Mouse (Mus musculus) hindbrain, postnatal 0 days (tissue): ENCODE measurements at regions not wholly inside any gene's neighbourhood (a gene's known extent, or its start where the extent isn't known, plus 50 kb on each side); places are given as distances from the start of the nearest gene placed in this dataset.

ENCODE experiments used
- ATAC-seq: fragments of 200-750 bp; cut with Nextera tagmentation; 2 replicates; pipeline ENCODE4 v1.8.0; 2017; ENCODE audit warnings: mild to moderate bottlenecking, moderate TSS enrichment, moderate library complexity
- DNase-seq: peaks from one replicate; pipeline ENCODE4 v3.0.0-alpha.2; 2015; ENCODE audit warnings: low spot score
- H3K27ac ChIP-seq: fragments of 300-500 bp; sonication (generic); 2 replicates; pipeline ENCODE4 v1.5.1; 2014; ENCODE audit warnings: mild to moderate bottlenecking
- H3K27me3 ChIP-seq: fragments of 300-500 bp; sonication (generic); 2 replicates; pipeline ENCODE4 v1.6.1; 2014; ENCODE audit warnings: low read length, mixed read lengths; ENCODE audit not compliant: insufficient read depth
- H3K36me3 ChIP-seq: fragments of 300-500 bp; sonication (generic); 2 replicates; pipeline ENCODE4 v1.6.1; 2014; ENCODE audit warnings: low read length, mixed read lengths; ENCODE audit not compliant: insufficient read depth
- H3K4me1 ChIP-seq: fragments of 300-500 bp; sonication (generic); 2 replicates; pipeline ENCODE4 v1.6.1; 2014; ENCODE audit warnings: antibody characterized with exemption, low read length, mixed read lengths; ENCODE audit not compliant: insufficient read depth
- H3K4me2 ChIP-seq: fragments of 300-500 bp; sonication (generic); 2 replicates; pipeline ENCODE4 v1.6.1; 2014; ENCODE audit warnings: low read depth, mild to moderate bottlenecking, low read length, moderate library complexity, mixed read lengths
- H3K4me3 ChIP-seq: fragments of 300-500 bp; sonication (generic); 2 replicates; pipeline ENCODE4 v1.5.1; 2014; ENCODE audit warnings: low read length
- H3K9ac ChIP-seq: fragments of 300-500 bp; sonication (generic); replicated peaks from 2 replicates; pipeline ENCODE4 v1.6.1; 2014; ENCODE audit warnings: mild to moderate bottlenecking, low read length, moderate library complexity, mixed read lengths
- H3K9me3 ChIP-seq: fragments of 300-500 bp; sonication (generic); 2 replicates; pipeline ENCODE4 v1.6.1; 2016; ENCODE audit warnings: low read length, mixed read lengths
- CTCF ChIP-seq: IDR thresholded peaks from 2 replicates; pipeline ENCODE4 v1.5.1; 2016; ENCODE audit warnings: antibody characterized with exemption, control low read depth, low read depth
- WGBS: fragments of 180-500 bp; shearing (Covaris S2); extraction: QIAGEN DNeasy Blood & Tissue Kit; methylation state at CpG from one replicate; pipeline ENCODE4 v1.1.7; 2014; 5-methylcytosine and 5-hydroxymethylcytosine counted together

DNA sequence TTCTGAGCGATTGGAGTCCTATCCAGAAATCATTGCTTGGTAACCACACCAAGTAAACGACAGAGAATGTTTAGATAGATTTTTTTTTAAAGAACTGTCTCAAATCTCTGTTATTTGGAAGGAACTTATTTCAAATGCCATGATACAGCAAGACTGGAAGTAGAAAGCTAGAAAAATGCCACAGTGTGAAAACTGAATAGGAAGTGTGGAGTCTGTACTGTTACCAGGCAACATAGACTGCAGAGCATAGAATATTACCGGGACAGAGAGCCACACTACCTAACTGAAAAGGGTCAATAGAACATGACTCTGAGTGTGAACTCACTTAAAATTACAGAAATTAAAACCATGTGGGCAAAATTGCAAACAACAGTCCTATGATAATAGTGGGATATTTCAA lies 52.4 kb upstream of the Adcy1 start:
- no peak overlapping the region for H3K27ac ChIP-seq
- no peak for DNase-seq
- no peak for ATAC-seq
- no peak overlapping the region for H3K4me3 ChIP-seq
- no peak overlapping the region for H3K4me2 ChIP-seq
- H3K36me3 ChIP-seq, result no peaks in the 10 kb centered on the region
- no peak for TF ChIP-seq CTCF
- no peak overlapping the region for H3K9ac ChIP-seq
- 59% methylated on average over 3 of the region's 3 CpGs for WGBS
- no peaks in the 10 kb centered on the region for H3K4me1 ChIP-seq
- no peaks in the 10 kb centered on the region for H3K9me3 ChIP-seq
- H3K27me3 ChIP-seq, result no peaks in the 10 kb centered on the region

GRCm38 (mm10) chr11:6999329-6999728 lies 64.0 kb upstream of the Adcy1 start:
- H3K4me3 ChIP-seq, result no peak overlapping the region
- H3K4me1 ChIP-seq, result no peaks in the 10 kb centered on the region
- no peak for TF ChIP-seq CTCF
- no peak for DNase-seq
- no peak overlapping the region for H3K9ac ChIP-seq
- H3K36me3 ChIP-seq, result no peaks in the 10 kb centered on the region
- H3K9me3 ChIP-seq, result no peaks in the 10 kb centered on the region
- no peak overlapping the region for H3K27ac ChIP-seq
- H3K27me3 ChIP-seq, result no peaks in the 10 kb centered on the region
- ATAC-seq, result no peak
- H3K4me2 ChIP-seq, result no peak overlapping the region

DNA sequence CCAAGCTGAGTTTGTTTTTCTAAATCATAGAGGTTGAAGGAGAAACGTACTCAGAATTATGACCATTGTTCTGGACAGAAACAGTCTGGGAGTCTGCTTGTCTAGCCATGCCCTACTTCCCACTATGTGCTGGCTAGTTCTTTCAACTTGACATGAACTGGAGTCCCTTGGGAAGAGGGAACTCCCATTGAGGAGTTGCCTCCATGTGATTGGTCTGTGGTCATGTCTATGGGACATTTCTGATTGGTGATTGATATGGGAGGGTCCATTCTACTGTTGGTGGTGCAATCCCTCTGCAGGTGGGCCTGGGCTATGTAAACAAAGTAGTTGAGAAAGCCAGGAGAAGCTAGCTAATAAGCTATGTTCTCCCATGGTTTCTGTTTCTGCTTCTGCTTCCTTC lies 64.5 kb upstream of the Adcy1 start:
- H3K36me3 ChIP-seq, result no peaks in the 10 kb centered on the region
- H3K27ac ChIP-seq, result no peak overlapping the region
- no peaks in the 10 kb centered on the region for H3K4me1 ChIP-seq
- DNase-seq, result no peak
- H3K9me3 ChIP-seq, result no peaks in the 10 kb centered on the region
- H3K9ac ChIP-seq, result no peak overlapping the region
- H3K4me3 ChIP-seq, result no peak overlapping the region
- no peak for TF ChIP-seq CTCF
- H3K4me2 ChIP-seq, result no peak overlapping the region
- H3K27me3 ChIP-seq, result no peaks in the 10 kb centered on the region
- 79% methylated on average over 1 of the region's 1 CpGs for WGBS
- no peak for ATAC-seq

DNA sequence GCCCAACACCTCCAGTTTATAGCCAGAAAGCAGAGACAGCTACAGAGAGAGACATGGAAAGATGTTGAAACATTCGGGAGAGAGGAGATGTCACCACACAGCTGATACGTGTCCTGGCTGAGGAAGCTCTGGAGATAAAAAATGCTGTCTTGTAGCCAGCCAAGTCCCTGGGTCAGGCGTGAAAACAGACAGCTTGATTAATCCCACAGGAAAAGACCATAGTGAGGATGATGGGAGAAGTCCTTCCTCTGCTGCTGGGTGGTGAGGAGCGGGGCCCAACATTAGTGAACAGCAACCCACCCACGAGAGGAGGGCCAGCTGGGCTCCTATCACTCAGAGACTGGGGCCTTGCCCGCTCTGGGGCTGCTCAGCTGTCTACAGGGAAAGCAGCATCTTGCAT lies 65.8 kb upstream of the Adcy1 start:
- no peaks in the 10 kb centered on the region for H3K27me3 ChIP-seq
- TF ChIP-seq CTCF, result no peak
- ATAC-seq (no peak), DNase-seq (no peak)
- no peaks in the 10 kb centered on the region for H3K36me3 ChIP-seq
- no peaks in the 10 kb centered on the region for H3K4me1 ChIP-seq
- H3K27ac ChIP-seq, result no peak overlapping the region
- no peaks in the 10 kb centered on the region for H3K9me3 ChIP-seq
- WGBS, result 71% methylated on average over 6 of the region's 6 CpGs
- H3K4me2 ChIP-seq, result no peak overlapping the region
- no peak overlapping the region for H3K4me3 ChIP-seq
- no peak overlapping the region for H3K9ac ChIP-seq

GRCm38 (mm10) chr11:6993731-6994130 lies 69.6 kb upstream of the Adcy1 start:
- no peaks in the 10 kb centered on the region for H3K27me3 ChIP-seq
- H3K9me3 ChIP-seq, result no peaks in the 10 kb centered on the region
- H3K36me3 ChIP-seq, result no peaks in the 10 kb centered on the region
- no peak for TF ChIP-seq CTCF
- no peak for ATAC-seq
- no peak overlapping the region for H3K9ac ChIP-seq
- WGBS, result 87% methylated on average over 2 of the region's 2 CpGs
- H3K27ac ChIP-seq, result no peak overlapping the region
- H3K4me1 ChIP-seq, result no peaks in the 10 kb centered on the region
- DNase-seq, result no peak
- H3K4me2 ChIP-seq, result no peak overlapping the region
- H3K4me3 ChIP-seq, result no peak overlapping the region

- H3K27me3 ChIP-seq, result no peaks in the 10 kb centered on the region
- 94% methylated on average over 5 of the region's 5 CpGs for WGBS
- no peak overlapping the region for H3K4me3 ChIP-seq
- no peak overlapping the region for H3K9ac ChIP-seq
- no peaks in the 10 kb centered on the region for H3K36me3 ChIP-seq
- no peak for TF ChIP-seq CTCF
- ATAC-seq (no peak), DNase-seq (no peak)
- H3K9me3 ChIP-seq, result no peaks in the 10 kb centered on the region
- no peak overlapping the region for H3K27ac ChIP-seq
- no peaks in the 10 kb centered on the region for H3K4me1 ChIP-seq
- H3K4me2 ChIP-seq, result no peak overlapping the region
Observed at GRCm38 (mm10) chr11:6991626-6992025, 71.7 kb upstream of the Adcy1 start.

GRCm38 (mm10) chr11:6990711-6991110 lies 72.6 kb upstream of the Adcy1 start:
- Histone ChIP-seq H3K9ac (no peak overlapping the region), H3K9me3 (no peaks in the 10 kb centered on the region), H3K27me3 (no peaks in the 10 kb centered on the region), H3K4me3 (no peak overlapping the region), H3K36me3 (no peaks in the 10 kb centered on the region), H3K4me1 (no peaks in the 10 kb centered on the region), H3K4me2 (no peak overlapping the region), H3K27ac (no peak overlapping the region)
- DNase-seq (no peak), ATAC-seq (no peak)
- TF ChIP-seq CTCF, result no peak
- WGBS, result 61% methylated on average over 3 of the region's 3 CpGs
